Mouse (Mus musculus): Measurements from ENCODE around the gene 6030458C11Rik. TPM values are rescaled to one million over a fixed set of nuclear protein-coding genes. Genes with fewer than 3 reads are reported as not detected.
"Not testable (repeated sequence)": the region's sequence is repeated elsewhere in the genome, so short reads cannot be mapped to it uniquely, and the experiment has no call there.

Gene 6030458C11Rik
- total RNA-seq, 2 experiments from 2014 or later: 12.6 to 13.5 TPM

GRCm38 (mm10) chr15:12822416-12823395 lies 1.7 kb downstream of the 6030458C11Rik start:
- intact Hi-C loops (cut with DNase I): no loop called here
- DNase-seq (ENCODE audit: low spot score): no peak

GRCm38 (mm10) chr15:12817592-12817991 lies 6.9 kb downstream of the 6030458C11Rik start:
- intact Hi-C loops (cut with DNase I): no loop called here
- DNase-seq (ENCODE audit: low spot score): no peak

DNA sequence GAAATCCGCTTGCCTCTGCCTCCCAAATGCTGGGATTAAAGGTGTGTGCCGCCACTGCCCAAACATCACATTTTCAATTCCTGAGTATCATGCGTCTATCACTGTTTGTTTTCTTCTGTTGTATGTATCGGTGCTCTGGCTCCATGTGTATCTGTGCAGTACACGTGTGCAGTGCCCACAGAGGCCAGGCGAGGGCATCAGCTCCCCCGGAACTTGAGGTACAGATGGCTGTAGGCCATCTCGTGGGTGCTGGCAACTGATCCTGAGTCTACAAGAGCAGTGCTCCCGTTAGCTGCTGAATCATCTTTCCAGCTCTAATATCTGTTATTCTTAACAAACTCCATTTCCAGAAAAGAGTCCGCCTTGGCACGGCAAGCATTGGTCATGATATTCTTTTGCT lies 11.8 kb downstream of the 6030458C11Rik start:
- intact Hi-C loops (cut with DNase I): no loop called here
- DNase-seq (ENCODE audit: low spot score): no peak

GRCm38 (mm10) chr15:12809305-12809704 lies 15.1 kb downstream of the 6030458C11Rik start:
- no peak for DNase-seq (ENCODE audit: low spot score)
- intact Hi-C loops (cut with DNase I): no loop called here

- intact Hi-C loops (cut with DNase I): no loop called here
- no peak for DNase-seq (ENCODE audit: low spot score)
Measured at GRCm38 (mm10) chr15:12807088-12807487, 17.4 kb downstream of the 6030458C11Rik start.

- intact Hi-C loops (cut with DNase I): no loop called here
Measured at GRCm38 (mm10) chr15:12805071-12805470, 19.4 kb downstream of the 6030458C11Rik start.

GRCm38 (mm10) chr15:12801142-12801506 lies 23.3 kb downstream of the 6030458C11Rik start:
- DNase-seq (ENCODE audit: low spot score); intact Hi-C loops (cut with DNase I): not testable (repeated sequence)

More at GRCm38 (mm10) chr15:12805071-12805470, 19.4 kb downstream of the 6030458C11Rik start:
- no peak for DNase-seq (ENCODE audit: low spot score)

DNA sequence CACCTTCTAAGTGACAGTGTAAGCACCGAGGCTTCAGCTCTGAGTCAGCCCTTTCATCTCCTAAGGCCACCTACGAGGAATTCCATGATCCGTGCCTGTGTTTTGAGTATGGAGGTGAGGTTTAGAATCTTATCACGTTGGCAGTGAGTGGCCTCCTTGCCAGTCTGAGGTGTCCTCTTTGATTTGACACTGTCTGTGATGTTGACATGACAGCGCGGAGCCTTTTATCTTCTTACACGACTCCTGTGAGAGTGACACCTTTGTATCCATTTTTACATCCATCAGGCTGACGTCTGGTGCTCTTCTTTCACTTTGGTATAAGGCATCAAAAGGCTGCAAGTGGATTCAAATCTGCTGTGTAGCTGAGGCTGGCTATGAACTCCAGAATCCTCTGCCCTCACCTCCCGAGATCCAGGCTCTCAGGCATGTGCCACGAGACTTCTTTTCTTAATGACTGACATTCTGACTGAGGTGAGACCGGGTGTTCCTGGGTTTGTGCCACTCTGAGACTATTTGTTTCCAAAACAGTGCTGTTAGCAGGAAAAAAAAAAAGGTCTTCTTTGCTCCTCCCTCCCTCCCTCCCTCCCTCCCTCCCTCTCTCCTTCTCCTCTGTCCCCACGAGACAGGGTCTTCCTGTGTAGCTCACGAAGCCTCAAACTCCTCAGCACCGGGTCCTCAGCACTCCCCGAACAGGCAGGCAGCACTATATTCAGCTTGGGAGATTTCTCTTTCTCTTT lies 23.9 kb downstream of the 6030458C11Rik start:
- DNase-seq (ENCODE audit: low spot score): no peak
- intact Hi-C loops (cut with DNase I): no loop called here

- intact Hi-C loops (cut with DNase I): loop anchor here (10.0 kb wide), 2 partner anchors 523 to 603 kb away; no protein-coding TSS in a partner anchor
- DNase-seq (ENCODE audit: low spot score): no peak
Measured at GRCm38 (mm10) chr15:12798043-12798442, 26.4 kb downstream of the 6030458C11Rik start.

GRCm38 (mm10) chr15:12795909-12796470 lies 28.5 kb downstream of the 6030458C11Rik start:
- DNase-seq (ENCODE audit: low spot score): no peak
- intact Hi-C loops (cut with DNase I): loop anchor here (1.0 to 10.0 kb wide), 4 partner anchors 210 to 601 kb away; no protein-coding TSS in a partner anchor

DNA sequence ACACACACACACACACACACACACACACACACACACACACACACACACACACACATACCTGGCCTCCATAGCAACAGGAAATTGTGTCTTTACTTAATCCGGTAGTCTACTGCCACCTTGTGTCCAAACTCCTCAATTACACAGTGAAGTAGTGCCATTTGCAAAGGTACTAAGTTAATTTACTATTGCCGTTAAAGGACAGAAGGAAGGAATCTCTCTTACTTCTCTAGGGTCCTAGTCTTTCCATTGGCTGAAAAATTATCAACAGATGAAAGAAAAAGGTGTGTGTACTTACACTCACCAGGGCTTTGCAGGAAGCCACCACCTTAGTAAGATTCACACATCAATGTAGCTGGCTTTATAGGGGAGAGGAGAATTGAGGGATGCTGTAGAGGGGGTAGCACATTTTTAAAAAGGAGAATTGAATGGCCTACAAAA lies 29.0 kb downstream of the 6030458C11Rik start:
- intact Hi-C loops (cut with DNase I): loop anchor here (1.0 to 10.0 kb wide), 3 partner anchors 209 to 601 kb away; no protein-coding TSS in a partner anchor
- DNase-seq (ENCODE audit: low spot score): no peak

- DNase-seq (ENCODE audit: low spot score): no peak
- intact Hi-C loops (cut with DNase I): loop anchor here (5.0 to 10.0 kb wide), 3 partner anchors 57 to 600 kb away; partner anchors contain the start of gene Pdzd2
Measured at GRCm38 (mm10) chr15:12794311-12794710, 30.1 kb downstream of the 6030458C11Rik start.

DNA sequence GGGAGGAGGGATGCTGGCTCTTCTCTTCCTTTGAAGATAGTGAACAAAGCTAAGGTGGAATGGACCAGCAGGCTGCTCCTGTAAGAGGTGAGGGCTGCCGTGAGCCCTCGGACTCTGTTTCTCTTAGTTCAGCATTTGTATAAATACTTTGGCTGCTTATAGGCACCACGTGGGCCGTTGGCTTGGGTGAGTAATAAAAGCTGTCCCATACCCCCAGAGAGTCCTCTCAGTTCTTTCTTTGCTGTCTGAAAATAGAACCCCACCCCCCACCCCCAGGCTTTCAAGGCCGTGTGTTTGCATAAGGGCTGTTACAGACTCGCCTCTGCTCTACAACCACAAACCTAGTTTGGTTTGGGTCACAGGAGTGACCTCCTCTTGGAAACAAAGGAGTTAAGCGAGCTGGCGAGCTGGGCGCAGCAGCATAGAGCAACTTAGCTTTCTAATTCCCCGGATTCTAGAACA lies 35.0 kb downstream of the 6030458C11Rik start:
- intact Hi-C loops (cut with DNase I): no loop called here

GRCm38 (mm10) chr15:12788536-12788935 lies 35.9 kb downstream of the 6030458C11Rik start:
- DNase-seq (ENCODE audit: low spot score): no peak
- intact Hi-C loops (cut with DNase I): no loop called here

More for the DNA sequence above, 35.0 kb downstream of the 6030458C11Rik start:
- DNase-seq (ENCODE audit: low spot score): no peak

- no peak for DNase-seq (ENCODE audit: low spot score)
- intact Hi-C loops (cut with DNase I): no loop called here
Measured at GRCm38 (mm10) chr15:12781729-12782326, 42.6 kb downstream of the 6030458C11Rik start.

- intact Hi-C loops (cut with DNase I): no loop called here
- DNase-seq (ENCODE audit: low spot score): no peak
Measured at GRCm38 (mm10) chr15:12781296-12781695, 43.2 kb downstream of the 6030458C11Rik start.

DNA sequence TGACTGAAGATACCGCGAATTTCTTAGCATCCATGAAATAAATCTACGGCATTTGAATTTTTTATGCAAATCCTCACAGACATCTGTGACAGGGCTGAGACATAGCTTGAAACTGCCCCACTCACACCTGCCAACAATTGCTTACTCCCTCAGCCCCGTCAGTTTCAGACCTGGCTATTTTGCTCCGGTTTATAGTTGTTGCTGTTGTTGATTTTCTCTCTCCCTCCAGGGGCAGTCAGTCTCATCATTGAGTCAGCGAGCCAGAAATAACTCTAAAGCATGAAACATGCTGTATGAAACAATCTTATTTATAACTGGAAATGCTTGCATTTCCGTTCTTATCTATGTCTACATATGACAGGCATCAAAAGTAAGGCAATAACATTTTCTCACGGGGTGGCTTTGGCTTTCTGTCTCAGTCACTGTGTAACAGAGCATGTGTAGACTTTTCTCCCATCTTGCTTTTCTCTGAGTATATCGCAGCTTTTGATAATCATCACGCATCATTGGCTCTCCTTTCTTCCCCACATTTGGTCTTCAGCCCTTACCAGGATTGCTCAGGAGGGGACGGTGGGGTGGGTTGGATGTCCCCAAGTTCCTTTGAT lies 50.2 kb downstream of the 6030458C11Rik start:
- intact Hi-C loops (cut with DNase I): no loop called here
- DNase-seq (ENCODE audit: low spot score): no peak

DNA sequence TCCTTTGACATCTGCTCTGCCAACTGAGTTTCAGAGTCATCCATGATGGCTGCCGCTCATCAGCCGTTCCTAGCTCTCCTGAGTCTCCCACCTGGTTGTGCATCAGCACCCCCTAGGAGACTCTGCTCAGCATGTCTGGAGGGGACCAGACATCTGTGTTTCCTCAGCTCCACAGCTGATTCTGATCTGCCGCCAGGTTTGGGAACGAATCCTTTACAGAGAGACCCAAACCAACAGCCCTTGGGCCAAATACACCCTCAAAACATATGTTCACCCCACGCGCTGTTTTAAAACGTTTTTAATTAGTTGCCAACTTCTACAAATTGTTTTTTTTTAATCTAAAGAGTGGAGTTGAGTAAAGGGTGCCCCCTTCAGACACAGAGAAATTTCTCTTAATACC lies 53.5 kb downstream of the 6030458C11Rik start:
- intact Hi-C loops (cut with DNase I): no loop called here
- no peak for DNase-seq (ENCODE audit: low spot score)

DNA sequence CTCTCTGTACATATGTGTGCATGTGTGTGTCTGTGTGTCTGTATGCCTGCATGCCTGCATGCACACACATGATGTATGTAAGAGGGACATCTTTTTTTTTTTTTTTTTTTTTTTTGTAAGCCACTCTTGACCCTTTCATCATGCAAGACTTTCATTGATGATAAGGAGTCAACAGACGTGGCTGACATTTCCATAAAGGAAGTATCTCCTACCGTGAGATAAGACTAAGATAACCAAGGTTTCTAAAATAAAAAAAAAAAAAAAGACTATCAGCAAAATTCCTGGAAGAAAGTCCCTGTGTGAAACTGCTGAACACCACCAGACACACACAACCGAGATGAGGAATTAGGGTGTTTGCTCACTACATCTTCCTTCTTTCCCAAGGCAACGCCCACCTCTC lies 57.6 kb downstream of the 6030458C11Rik start:
- DNase-seq (ENCODE audit: low spot score): no peak
- intact Hi-C loops (cut with DNase I): no loop called here

Measured in heart, postnatal 25 days (tissue).